Mouse (Mus musculus): ENCODE measurements around the gene Cacna1c. TPM values are rescaled to one million over a fixed set of nuclear protein-coding genes. Genes with fewer than 3 reads are reported as not detected.
A peak's percentile ranks its signal among the peaks of the same experiment; 100 is the strongest.

Cacna1c gene
- total RNA-seq, 2 experiments from 2014 or later, result 233 to 249 TPM

GRCm38 (mm10) chr6:118738656-118739055 is 457.6 kb downstream of the Cacna1c start:
- peak; percentile 22 for DNase-seq

- DNase-seq, result no peak
Measured at GRCm38 (mm10) chr6:118737078-118737477, 459.1 kb downstream of the Cacna1c start.

GRCm38 (mm10) chr6:118736491-118736890 is 459.7 kb downstream of the Cacna1c start:
- no peak for DNase-seq

- DNase-seq, result no peak
Measured at GRCm38 (mm10) chr6:118735145-118735544, 461.1 kb downstream of the Cacna1c start.

- no peak for DNase-seq
Measured at GRCm38 (mm10) chr6:118731937-118732336, 464.3 kb downstream of the Cacna1c start.

GRCm38 (mm10) chr6:118724908-118725307 is 471.3 kb downstream of the Cacna1c start:
- DNase-seq, result no peak

- no peak for DNase-seq
Measured at GRCm38 (mm10) chr6:118724388-118724787, 471.8 kb downstream of the Cacna1c start.

GRCm38 (mm10) chr6:118722336-118722735 is 473.9 kb downstream of the Cacna1c start:
- no peak for DNase-seq

GRCm38 (mm10) chr6:118719486-118719885 is 476.7 kb downstream of the Cacna1c start:
- peak; percentile 32 for DNase-seq

- no peak for DNase-seq
Measured at GRCm38 (mm10) chr6:118713286-118713685, 482.9 kb downstream of the Cacna1c start.

GRCm38 (mm10) chr6:118711677-118712322 is 484.4 kb downstream of the Cacna1c start:
- DNase-seq, result no peak

- DNase-seq, result no peak
Measured at GRCm38 (mm10) chr6:118707066-118707465, 489.2 kb downstream of the Cacna1c start.

GRCm38 (mm10) chr6:118705840-118706239 is 490.4 kb downstream of the Cacna1c start:
- no peak for DNase-seq

- no peak for DNase-seq
Measured at GRCm38 (mm10) chr6:118694626-118695025, 501.6 kb downstream of the Cacna1c start.

- DNase-seq, result no peak
Measured at GRCm38 (mm10) chr6:118689447-118689846, 506.8 kb downstream of the Cacna1c start.

GRCm38 (mm10) chr6:118688856-118689255 is 507.4 kb downstream of the Cacna1c start:
- DNase-seq, result no peak

GRCm38 (mm10) chr6:118680814-118681213 is 515.4 kb downstream of the Cacna1c start:
- no peak for DNase-seq

- DNase-seq, result no peak
Measured at GRCm38 (mm10) chr6:118678031-118678430, 518.2 kb downstream of the Cacna1c start.

GRCm38 (mm10) chr6:118677306-118677705 is 518.9 kb downstream of the Cacna1c start:
- DNase-seq, result no peak

- no peak for DNase-seq
Measured at GRCm38 (mm10) chr6:118674781-118675180, 521.4 kb downstream of the Cacna1c start.

- no peak for DNase-seq
Measured at GRCm38 (mm10) chr6:118673974-118674695, 522.1 kb downstream of the Cacna1c start.

- no peak for DNase-seq
Measured at GRCm38 (mm10) chr6:118653331-118653730, 542.9 kb downstream of the Cacna1c start.

- DNase-seq, result no peak
Measured at GRCm38 (mm10) chr6:118649121-118649783, 547.0 kb downstream of the Cacna1c start.
